Mouse (Mus musculus) adrenal gland, adult 18-20 months (tissue): ENCODE results near the gene Irf4. TPM values are rescaled to one million over a fixed set of nuclear protein-coding genes. Genes with fewer than 3 reads are reported as not detected.

Experiments
- DNase-seq, 2 experiments: peaks; one replicate each; pipeline ENCODE4 v3.0.0; 2021 to 2022; ENCODE audit warnings: low spot score in 2 of 2
- long read RNA-seq, 2 experiments: library from polyadenylated mRNA; stranded (forward); transcript quantifications; one replicate each; pipeline ENCODE4 v2.0.0; 2021
- total RNA-seq, 2 experiments: library from RNA; stranded (reverse); gene quantifications; 1 replicate in 1 of 2; 2 replicates in 1 of 2; pipeline ENCODE4 v1.2.3; 2021

Irf4 gene
- 10 to 100 TPM; 15.9 to 29.0 TPM for total RNA-seq
- long read RNA-seq, experiment 1, full-length matches to known transcripts, result 3 of 10 reads
- long read RNA-seq, experiment 1, partial matches to known transcripts, result 6 of 10 reads
- long read RNA-seq, experiment 1, other reads (novel, unspliced or antisense), result 1 of 10 reads
- long read RNA-seq, experiment 2, result 0 reads

DNA sequence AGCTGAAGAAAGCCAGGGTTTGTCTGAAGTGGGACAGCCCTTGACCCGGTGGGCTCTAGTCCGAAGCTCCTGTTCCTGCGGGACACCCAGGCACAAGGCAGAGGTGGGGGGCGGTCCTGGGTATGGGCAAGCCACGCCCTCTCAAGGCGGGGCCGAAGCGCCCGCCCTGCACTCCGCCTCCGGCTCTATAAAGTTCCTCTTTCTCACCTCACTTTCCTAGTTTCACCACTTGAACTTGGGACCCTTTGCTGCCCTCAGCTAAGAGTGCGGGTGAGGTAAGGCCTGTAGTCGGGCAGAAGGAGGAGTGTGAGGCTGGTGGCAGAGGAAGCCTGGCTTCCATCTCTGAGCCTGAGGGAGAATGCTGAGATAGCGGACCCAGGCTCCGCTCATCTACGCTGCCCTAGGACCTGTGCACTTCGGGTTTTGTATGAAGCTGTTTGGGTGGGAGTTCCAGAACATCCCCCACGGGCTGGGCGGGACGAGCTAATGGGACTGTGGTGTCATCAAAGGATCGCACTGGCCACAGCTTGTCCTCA is at the start of gene Irf4:
Irf4 (plus strand) TSS at position 206 of the 536 bp plus-strand sequence.
- peak; percentile 47 to 64 for DNase-seq

DNA sequence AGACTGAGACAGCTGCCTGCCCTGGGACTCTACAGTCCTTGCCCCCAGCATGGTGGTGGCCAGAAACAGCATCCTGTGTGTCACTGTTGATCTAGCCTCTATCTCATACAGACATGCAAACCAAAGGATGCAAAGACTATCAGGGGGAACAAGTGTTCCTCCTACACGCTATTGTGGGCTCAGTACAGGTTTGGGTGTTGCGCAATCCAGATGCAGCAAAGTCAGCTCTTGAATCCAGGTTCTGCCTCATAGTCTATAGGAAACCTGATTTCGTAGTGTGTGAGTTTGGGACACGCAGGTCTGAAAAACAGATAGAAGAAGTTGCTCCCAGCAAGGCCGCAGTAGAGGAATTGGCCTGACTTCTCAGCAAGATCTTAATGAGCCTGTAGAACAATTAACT is 46.3 kb upstream of the Irf4 start:
- no peak for DNase-seq

DNA sequence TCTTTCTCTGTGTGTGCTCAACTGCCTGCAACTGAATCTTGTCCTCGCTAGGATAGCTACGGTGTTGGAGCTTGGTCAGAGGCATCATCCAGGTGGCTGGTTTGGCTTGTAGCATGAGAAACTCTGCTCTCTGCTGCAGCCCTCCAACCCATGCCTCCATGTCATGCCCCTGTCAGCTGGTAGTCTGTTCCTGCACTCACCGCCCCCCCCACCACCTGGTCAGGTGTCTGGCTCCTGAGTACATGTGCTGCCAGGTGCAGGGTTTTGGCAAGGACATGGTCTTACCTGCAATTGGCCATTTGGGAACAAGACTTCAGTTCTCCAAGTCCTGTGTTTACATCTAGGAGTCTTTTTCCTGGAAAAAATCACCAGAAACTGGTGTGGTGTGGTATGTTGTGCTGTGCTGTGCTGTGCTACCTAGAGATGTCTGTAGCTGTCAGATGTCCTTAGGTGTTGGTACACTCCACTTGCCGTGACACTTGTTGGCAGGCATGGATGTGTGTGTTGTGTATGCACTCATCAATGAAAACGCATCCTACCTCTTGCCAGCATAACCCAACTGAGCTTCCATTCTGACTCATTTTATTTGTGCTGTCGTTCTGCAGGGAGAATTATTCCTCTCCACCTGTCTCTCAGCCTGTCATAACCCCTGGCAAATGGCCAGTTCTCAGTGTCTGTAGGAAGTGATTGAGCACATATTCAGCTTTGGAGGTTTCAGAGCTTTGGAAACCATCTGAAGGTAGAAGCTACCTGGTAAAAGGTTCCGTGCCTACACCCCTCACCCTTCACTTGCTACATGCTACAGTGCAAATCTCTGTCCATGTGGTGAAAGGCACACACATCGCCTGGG is 44.6 kb upstream of the Irf4 start:
- no peak for DNase-seq

DNA sequence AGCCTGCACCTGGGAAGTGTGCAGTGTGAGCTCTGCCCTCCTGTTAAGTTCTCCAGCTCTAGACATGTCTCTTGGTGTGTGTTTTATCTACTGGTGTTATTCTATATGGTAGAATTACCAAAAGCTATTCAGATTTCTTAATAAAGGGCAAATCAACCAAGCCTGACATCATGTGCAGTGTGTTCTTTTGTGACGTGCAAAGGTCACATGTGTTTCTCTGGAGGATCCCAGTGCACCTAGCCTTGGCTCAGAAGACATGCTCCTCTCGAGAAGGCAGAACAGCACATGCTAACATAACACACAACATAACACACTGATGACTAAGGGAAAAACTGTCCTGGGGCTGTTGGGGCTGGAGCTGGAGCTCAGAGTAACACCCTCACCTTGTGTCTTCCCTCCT is 38.0 kb upstream of the Irf4 start:
- DNase-seq, result no peak

DNA sequence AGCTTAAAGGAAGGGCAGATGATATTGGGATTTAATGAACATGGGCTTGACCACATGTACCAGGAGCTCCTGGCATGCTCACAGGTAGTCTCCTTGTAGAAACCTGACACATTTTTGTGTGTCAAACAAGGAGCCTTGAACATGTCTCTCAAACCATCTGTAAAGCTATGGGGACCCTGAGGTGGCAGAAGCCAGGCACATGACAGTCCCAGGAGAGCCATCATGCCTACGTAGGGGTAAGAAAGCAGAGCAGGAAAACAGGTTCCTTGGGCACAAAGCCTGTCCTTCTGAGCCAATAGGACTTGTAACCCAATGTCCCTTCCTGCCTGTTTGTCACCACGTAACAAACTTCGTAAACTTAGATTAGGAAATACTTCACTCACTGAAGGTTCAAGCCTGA is 37.3 kb upstream of the Irf4 start:
- no peak for DNase-seq

DNA sequence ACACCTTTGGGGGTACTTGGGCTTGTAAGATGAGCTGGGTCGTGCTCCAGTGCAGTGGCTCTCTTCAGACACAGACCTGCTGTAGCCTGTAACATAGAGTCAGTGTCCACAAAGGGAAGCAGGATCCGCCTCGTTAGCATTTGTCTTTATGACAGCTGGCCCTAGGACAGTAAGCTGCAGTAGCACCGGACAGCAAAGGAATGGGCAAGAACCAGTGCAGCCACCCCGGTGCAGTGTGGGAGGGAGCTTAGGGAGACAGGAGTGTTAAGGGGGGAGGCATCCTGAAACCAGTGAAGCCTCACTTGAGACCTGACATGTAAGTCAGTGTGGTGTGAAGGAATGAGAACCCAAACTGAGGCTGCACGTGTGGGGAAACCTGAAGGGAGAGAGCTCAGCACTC is 36.7 kb upstream of the Irf4 start:
- DNase-seq, result no peak

DNA sequence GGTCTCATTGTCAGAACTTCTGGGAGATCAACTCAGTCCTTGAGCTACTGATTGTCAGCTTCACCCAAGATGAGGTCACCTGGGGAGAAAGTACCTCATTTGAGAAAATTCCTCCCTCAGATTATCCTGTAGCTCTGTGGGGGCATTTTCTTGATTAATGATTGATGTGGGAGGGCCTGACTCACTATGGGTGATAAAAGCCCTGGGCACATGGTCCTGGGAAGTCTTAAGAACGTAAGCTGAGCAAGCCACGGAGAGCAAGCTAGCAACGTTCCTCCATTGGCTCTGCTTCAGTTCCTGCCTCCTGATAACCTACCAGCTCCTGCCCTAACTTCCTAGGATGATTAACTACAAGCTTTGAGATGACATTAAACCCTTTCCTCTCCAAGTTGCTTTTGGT is 35.4 kb upstream of the Irf4 start:
- no peak for DNase-seq

DNA sequence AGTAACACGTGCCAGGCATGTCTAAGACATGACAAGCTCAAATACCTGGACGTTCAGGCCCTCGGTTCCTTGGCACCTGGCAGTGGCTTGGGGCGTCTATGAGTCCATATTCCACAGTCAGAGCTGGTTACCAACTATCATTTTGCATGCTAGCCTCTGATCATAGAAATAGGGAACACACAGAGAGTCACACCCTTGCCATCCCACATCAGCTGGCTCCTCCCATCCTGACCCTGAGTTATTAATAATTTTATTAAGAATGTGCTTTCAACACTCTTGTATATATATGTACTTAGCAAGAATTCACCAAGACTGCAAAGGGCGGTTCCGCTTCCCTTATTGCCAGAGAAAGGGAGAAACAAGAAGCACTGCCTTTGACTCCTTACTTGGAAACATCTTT is 34.5 kb upstream of the Irf4 start:
- DNase-seq, result no peak

DNA sequence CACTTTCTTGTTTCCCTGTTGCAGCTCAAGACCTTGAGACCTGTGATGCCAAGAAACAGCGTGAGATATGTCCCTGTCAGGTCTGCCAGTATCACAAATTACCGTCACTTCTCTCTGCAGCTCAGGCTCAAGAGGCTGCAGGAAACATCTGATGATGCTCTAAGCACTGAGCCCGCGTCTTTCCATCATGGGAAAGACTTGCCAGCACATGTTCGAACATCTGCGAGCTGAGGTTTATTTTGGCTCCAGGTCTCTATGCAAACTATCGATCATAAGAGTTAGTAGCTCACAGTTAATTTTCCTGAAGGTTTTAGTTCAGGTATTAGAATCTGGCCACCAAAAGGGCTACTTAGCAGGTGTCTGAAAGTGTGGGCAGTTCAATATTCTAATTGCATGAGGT is 34.0 kb upstream of the Irf4 start:
- no peak for DNase-seq

DNA sequence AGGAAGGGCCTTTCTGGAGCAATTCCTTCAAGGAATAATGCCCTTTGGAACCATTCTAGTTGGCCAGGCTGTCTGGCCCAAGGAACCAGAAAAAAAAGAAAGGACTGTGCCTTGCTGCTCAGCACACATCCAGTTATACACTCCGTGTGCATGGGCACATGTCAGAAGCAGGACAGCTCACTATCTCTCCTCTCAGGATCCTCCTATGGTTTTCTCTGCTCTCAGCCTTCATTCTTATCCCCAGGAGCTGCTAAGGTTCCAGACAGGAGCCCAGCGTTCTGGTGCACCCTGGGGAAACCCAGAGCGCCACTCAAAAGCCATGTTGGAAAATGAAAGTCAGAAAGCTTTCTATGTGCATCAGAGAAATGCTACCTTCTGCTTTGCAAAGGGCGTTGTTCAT is 33.5 kb upstream of the Irf4 start:
- DNase-seq, result no peak

DNA sequence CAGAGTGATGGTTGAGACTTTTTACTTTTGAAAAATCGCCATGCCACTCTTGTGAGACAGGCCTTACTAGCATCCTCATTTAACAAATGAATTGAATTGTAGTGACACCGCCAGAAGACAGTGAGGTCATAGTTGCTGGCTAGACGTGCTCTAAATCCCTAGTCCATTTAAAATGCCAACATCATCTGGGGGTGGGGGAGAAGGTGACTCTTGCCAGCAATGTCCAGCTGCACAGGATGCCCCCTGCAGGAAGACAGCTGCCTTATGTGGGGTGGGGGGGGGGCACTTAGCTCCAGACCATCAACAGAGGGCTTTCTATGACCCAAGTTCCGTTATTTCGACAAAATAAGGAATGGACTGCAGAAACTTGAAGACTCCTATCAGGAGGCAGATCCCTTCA is 32.4 kb upstream of the Irf4 start:
- DNase-seq, result no peak

DNA sequence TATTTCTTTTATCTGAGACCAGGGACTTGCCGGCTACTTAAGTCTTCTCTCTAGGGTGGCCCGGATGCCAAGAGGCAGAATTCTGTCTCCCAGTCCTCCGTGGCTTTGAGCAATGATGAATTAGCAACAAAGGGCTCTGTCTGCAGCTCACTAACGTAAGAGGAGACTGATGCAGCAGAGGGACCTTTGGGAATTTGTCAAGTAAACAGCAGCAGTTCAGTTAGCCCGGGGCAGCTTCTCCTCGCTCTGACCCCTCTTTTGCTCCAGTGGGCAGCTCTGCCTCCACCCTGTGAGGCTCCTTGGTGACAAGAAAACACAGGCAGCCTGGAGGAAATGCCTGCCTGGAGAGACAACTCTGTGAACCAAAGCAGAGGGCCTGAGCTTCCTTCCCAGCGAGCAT is 26.4 kb upstream of the Irf4 start:
- no peak for DNase-seq

DNA sequence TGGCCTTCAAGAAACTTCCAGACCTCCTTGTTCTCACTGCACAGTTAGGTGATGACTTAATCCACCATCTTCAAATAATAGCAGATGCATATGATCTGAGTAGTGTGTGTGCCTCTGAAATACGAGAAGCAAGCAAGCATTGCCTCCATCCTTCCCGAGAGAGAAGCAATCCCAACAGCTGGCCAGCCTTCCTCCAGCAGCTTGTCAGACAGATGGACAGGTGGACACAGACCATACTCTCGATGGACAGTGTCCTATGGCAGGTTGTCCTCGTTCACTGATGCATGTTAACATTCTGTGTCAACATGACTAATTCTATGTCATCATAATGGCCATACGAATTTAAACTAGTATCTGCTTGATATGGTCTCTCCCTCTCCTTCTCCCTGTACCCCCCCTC is 25.8 kb upstream of the Irf4 start:
- no peak for DNase-seq

DNA sequence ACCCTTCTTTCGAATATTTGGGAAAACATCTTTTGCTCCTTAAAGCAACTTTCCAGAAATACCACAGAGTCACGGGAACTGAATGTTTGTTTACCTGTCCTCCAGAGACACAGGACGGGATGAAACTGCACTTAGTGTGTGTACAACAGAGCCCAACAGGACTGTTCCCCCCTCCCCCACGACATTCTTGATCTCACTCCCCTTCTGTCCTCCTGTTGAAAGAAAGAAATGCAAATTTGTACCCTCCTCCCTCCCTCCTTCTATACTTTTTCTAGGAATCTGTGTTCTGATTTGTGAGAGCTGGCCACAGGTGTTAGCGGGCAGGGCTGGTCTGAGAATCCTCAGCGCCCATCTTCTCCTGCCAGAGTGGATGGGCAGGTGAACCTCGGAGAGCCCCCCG is 25.2 kb upstream of the Irf4 start:
- DNase-seq, result no peak

DNA sequence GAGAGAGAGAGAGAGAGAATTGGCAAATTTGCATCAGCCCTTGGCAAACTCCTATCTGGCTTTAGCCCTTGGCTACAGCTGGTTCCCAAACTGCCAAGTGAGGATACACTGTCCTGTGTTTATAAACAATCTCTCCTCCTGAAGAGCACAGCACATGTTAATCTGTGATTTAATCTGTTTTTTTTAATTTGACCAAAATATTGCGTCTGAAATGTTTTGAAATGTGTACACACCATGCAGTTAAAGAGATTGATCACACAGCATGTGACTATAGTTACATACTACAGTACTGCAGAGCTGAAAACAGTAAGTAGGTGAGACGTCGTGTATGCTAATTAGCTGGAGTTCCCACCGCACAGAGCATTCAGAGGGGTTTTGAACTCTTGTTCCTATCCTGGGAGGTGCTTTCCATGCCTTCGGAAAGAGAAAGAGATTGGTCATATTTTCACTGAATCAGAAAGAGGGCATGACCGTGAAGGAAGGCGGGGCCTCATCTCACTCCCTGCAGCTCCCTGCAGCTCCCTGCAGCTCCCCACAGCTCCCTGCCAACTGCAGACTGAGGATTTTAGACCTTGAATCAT is 24.2 kb upstream of the Irf4 start:
- DNase-seq, result no peak

DNA sequence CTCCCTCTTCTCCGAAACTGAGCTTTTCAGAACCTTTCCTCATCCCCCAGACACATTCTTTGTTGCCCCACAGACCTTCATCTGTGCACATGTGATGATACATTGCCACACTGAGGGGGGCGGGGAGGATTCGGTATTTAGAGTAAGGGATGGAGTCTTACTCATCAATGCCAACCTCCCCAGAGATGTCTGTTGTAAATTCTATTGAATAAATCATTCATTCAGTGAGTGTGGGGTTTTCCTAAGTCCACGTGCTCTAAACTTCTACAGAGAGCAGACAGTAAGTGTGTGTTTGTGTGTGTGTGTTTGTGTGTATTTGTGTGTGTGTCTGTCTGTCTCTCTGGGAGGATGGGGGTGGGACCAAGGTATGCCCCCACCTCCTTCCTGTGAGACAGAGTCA is 22.1 kb upstream of the Irf4 start:
- no peak for DNase-seq

DNA sequence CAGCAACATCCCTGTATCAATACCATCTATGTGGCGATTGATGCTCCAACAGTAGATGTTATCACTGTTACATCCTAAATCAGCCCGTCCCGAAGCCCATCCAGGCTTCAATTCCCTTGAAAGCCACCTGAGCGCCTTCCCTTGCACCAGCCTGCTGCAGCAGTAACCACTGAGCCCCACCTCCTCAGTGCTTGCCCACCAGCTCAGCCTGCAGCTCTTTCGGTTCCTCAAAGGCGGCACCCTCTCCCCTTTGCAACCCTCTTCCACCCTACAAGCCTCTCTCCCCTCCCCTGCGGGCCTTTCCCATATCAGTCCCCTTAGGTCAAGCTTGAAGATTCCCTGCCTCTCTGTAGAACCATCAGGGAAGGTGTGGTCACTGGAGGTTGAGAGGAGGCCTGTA is 20.9 kb upstream of the Irf4 start:
- no peak for DNase-seq

DNA sequence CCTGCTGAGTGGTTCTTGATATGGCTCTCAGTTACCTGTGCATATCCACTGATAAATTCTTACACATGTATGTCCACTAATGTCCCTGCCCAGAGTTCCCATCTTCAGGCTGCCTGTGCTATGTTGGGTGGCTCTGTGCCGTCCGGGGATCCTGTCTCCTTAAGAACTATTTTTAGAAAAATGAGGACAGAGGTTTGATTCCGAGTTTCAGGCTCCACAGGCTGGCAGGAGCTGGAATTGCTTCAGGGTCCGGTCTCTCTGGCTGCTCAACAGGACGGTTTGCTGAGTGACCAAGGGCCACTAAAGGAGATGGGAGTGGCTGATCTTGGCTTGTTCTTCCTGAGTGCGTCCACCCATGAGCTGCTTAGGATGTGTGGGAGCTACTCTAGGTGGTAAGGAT is 19.8 kb upstream of the Irf4 start:
- no peak for DNase-seq

DNA sequence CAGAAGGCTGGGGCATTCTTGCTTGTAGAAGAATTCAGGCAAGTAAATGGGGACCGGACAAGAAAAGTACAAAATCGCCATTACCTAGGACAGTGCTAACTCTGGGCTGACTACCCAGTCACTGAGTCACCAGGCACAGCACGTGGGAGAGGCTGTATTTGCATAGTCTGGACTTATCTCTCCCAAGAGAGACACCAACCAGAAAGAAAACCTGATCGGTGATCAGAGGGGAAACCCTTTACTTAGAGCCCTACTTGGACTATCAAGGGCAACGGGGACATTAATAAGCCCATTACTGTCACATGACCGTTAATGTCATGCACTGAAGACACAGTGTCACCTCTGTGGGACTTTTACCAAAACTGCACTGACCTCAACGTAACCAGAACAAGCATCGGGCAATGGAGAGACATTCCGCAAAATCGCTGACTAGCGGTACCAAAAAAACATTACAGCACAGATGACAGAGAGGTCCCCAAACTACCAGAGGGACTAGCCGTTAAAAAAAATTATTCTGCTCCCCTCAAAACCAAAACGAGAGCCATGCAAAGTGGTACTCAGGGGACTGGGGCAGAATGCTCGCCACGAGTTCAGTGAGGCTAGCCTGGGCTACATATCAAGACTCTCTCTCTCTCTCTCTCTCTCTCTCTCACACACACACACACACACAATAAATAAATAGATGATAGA is 18.8 kb upstream of the Irf4 start:
- no peak for DNase-seq

DNA sequence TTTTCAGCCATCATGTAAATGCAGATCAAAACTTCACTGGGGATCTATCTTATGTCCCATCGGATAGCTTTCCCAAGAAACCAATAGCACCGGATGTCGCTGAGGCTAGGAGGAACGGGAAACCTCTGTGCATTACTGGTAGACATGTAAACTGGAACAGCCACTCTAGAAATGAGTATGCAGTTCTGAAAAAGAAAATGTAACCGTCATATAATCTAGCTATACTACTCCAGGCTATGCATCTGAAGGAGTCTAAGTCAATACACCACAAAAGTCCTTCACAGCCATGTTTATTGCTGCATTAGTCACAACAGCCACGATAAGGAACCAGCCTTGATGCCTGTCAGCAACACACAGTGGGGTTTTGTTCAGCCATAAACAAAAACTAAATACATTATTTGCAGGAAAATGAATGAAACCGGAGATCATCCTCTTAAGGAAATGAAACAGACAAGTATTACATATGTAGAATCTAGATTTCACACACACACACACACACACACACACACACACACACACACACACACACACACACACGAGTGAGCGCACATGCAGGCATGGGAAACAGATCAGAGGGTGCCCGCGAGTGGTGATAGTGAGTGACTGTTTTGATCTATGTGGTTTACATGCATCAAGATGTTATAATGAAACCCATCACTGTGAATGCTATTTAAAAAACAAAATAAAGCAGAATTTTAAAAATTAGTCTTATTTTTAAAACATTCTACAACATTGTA is 16.1 kb upstream of the Irf4 start:
- no peak for DNase-seq

DNA sequence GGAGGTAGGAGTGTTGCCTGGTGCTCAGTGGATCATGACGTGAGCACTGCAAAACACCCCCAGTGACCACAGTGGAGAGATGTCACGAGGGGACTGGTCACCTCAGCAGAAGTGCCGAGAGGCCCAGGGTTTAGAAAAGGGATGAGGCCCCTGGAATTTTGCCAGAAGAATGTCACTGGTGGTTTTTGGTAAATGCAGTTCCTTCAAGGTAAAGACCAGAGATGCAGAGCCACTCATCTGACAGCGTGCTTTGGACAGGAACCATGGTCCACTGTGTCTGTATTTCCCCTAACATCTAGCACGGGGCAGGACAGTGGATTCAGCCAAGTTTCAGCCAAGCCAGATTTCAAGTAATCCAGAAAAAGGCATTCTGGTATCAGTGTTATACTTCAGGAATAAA is 12.3 kb upstream of the Irf4 start:
- DNase-seq, result no peak
